Mouse (Mus musculus) intestine, embryonic 15.5 days (tissue): Measurements from ENCODE around the gene Sirt4. TPM values are rescaled to one million over a fixed set of nuclear protein-coding genes. Genes with fewer than 3 reads are reported as not detected.
"Not testable (repeated sequence)": the region's sequence is repeated elsewhere in the genome, so short reads cannot be mapped to it uniquely, and the experiment has no call there.

Experiments used
- ATAC-seq: fragments of 200-750 bp; cut with Nextera tagmentation; 2 replicates; pipeline ENCODE4 v1.8.0; 2017; ENCODE audit warnings: moderate TSS enrichment, moderate library complexity
- H3K27ac ChIP-seq: fragments of 300-500 bp; sonication (generic); 2 replicates; pipeline ENCODE4 v1.5.1; 2015; ENCODE audit warnings: mild to moderate bottlenecking, inconsistent platforms
- H3K27me3 ChIP-seq: fragments of 300-500 bp; sonication (generic); replicated peaks from 2 replicates; pipeline ENCODE4 v1.6.1; 2015; ENCODE audit warnings: inconsistent platforms
- H3K36me3 ChIP-seq: fragments of 300-500 bp; sonication (generic); 2 replicates; pipeline ENCODE4 v1.6.1; 2015; ENCODE audit warnings: inconsistent platforms
- H3K4me1 ChIP-seq: fragments of 300-500 bp; sonication (generic); replicated peaks from 2 replicates; pipeline ENCODE4 v1.6.1; 2015; ENCODE audit warnings: inconsistent platforms
- H3K4me2 ChIP-seq: fragments of 300-500 bp; sonication (generic); replicated peaks from 2 replicates; pipeline ENCODE4 v1.6.1; 2015; ENCODE audit warnings: mild to moderate bottlenecking, inconsistent platforms
- H3K4me3 ChIP-seq: fragments of 300-500 bp; sonication (generic); replicated peaks from 2 replicates; pipeline ENCODE4 v1.5.1; 2015; ENCODE audit warnings: inconsistent platforms
- H3K9ac ChIP-seq: fragments of 300-500 bp; sonication (generic); 2 replicates; pipeline ENCODE4 v1.6.1; 2015; ENCODE audit warnings: inconsistent platforms
- H3K9me3 ChIP-seq: fragments of 300-500 bp; sonication (generic); 2 replicates; pipeline ENCODE4 v1.6.1; 2016; ENCODE audit warnings: inconsistent platforms
- WGBS: fragments of 180-500 bp; shearing (Covaris S2); methylation state at CpG from one replicate; pipeline ENCODE4 v1.1.7; 2015; 5-methylcytosine and 5-hydroxymethylcytosine counted together
- polyA plus RNA-seq: library from polyadenylated mRNA; unstranded; fragments of >200 nt; fragmentation: Nextera tagmentation; extraction: Ambion mirVana; gene quantifications from 2 replicates; pipeline ENCODE4 v1.2.1, GENCODE M21; 2015

Sirt4 gene
- polyA plus RNA-seq, 1 experiment from 2014 or later, result 19.8 TPM

- Histone ChIP-seq H3K9me3 (no peaks in the 10 kb centered on the region), H3K36me3 (no peaks in the 10 kb centered on the region), H3K9ac (no peak overlapping the region), H3K4me2 (no peak overlapping the region), H3K4me1 (peaks cover 5% of the 10 kb centered on the region; the same call in 1 of the 2 replicates), H3K4me3 (no peak overlapping the region), H3K27ac (no peak overlapping the region), H3K27me3 (no peaks in the 10 kb centered on the region)
- WGBS, result 56% methylated on average over 9 of the region's 9 CpGs
- ATAC-seq, result no peak
These were observed 14.0 kb upstream of the Sirt4 start for GRCm38 (mm10) chr5:115498307-115499240.

- Histone ChIP-seq H3K9ac (no peak overlapping the region), H3K27me3 (no peaks in the 10 kb centered on the region), H3K36me3 (no peaks in the 10 kb centered on the region), H3K27ac (no peak overlapping the region), H3K4me3 (no peak overlapping the region), H3K9me3 (no peaks in the 10 kb centered on the region), H3K4me1 (peaks cover 11% of the 10 kb centered on the region), H3K4me2 (no peak overlapping the region)
- no peak for ATAC-seq
- WGBS, result 72% methylated on average over 7 of the region's 7 CpGs
These were observed 12.5 kb upstream of the Sirt4 start for GRCm38 (mm10) chr5:115497033-115497432.

GRCm38 (mm10) chr5:115495618-115496017 lies 11.1 kb upstream of the Sirt4 start:
- H3K27me3 ChIP-seq, H3K9me3 ChIP-seq, H3K9ac ChIP-seq, H3K36me3 ChIP-seq, ATAC-seq, H3K27ac ChIP-seq, H3K4me2 ChIP-seq, H3K4me3 ChIP-seq: not testable (repeated sequence)
- 80% methylated on average over 3 of the region's 3 CpGs for WGBS
- peaks cover 23% of the 10 kb centered on the region for H3K4me1 ChIP-seq

GRCm38 (mm10) chr5:115493441-115493840 lies 8.9 kb upstream of the Sirt4 start:
- H3K4me2 ChIP-seq, result no peak overlapping the region
- peak overlapping the region; percentile 61 for H3K27ac ChIP-seq
- 37% methylated on average over 5 of the region's 5 CpGs for WGBS
- no peak overlapping the region for H3K4me3 ChIP-seq
- no peaks in the 10 kb centered on the region for H3K27me3 ChIP-seq
- H3K4me1 ChIP-seq, result peaks cover 27% of the 10 kb centered on the region
- no peak overlapping the region for H3K9ac ChIP-seq
- H3K36me3 ChIP-seq, result no peaks in the 10 kb centered on the region
- H3K9me3 ChIP-seq, result no peaks in the 10 kb centered on the region
- no peak for ATAC-seq

- WGBS, result 51% methylated on average over 6 of the region's 6 CpGs
- Histone ChIP-seq H3K9me3 (no peaks in the 10 kb centered on the region), H3K4me1 (peaks cover 27% of the 10 kb centered on the region), H3K9ac (no peak overlapping the region), H3K27ac (peak overlapping the region; percentile 61; the same call in 1 of the 2 replicates), H3K4me2 (no peak overlapping the region), H3K36me3 (no peaks in the 10 kb centered on the region), H3K27me3 (no peaks in the 10 kb centered on the region), H3K4me3 (no peak overlapping the region)
- ATAC-seq, result no peak
These were observed 8.3 kb upstream of the Sirt4 start for GRCm38 (mm10) chr5:115492711-115493335.

GRCm38 (mm10) chr5:115491771-115492322 lies 7.3 kb upstream of the Sirt4 start:
- ATAC-seq, result peak; percentile 15
- peak overlapping the region; percentile 22 for H3K4me3 ChIP-seq
- peak overlapping the region; percentile 70 for H3K27ac ChIP-seq
- no peaks in the 10 kb centered on the region for H3K36me3 ChIP-seq
- WGBS, result 2% methylated on average over 28 of the region's 28 CpGs
- H3K27me3 ChIP-seq, result no peaks in the 10 kb centered on the region
- peak overlapping the region; percentile 38; the same call in 1 of the 2 replicates for H3K9ac ChIP-seq
- no peaks in the 10 kb centered on the region for H3K9me3 ChIP-seq
- H3K4me2 ChIP-seq, result peak overlapping the region; percentile 73
- peaks cover 27% of the 10 kb centered on the region for H3K4me1 ChIP-seq

GRCm38 (mm10) chr5:115491076-115491475 lies 6.6 kb upstream of the Sirt4 start:
- no peaks in the 10 kb centered on the region for H3K27me3 ChIP-seq
- H3K4me3 ChIP-seq, result no peak overlapping the region
- peaks cover 27% of the 10 kb centered on the region for H3K4me1 ChIP-seq
- 0 out of 2 replicates have a peak overlapping the region, but pooled peaks have one; percentile 64 for H3K27ac ChIP-seq
- peak overlapping the region; percentile 73 for H3K4me2 ChIP-seq
- H3K9me3 ChIP-seq, result no peaks in the 10 kb centered on the region
- 26% methylated on average over 5 of the region's 5 CpGs for WGBS
- no peak for ATAC-seq
- H3K9ac ChIP-seq, result no peak overlapping the region
- H3K36me3 ChIP-seq, result no peaks in the 10 kb centered on the region

GRCm38 (mm10) chr5:115490638-115491000 lies 6.1 kb upstream of the Sirt4 start:
- H3K36me3 ChIP-seq, result no peaks in the 10 kb centered on the region
- no peaks in the 10 kb centered on the region for H3K9me3 ChIP-seq
- peak overlapping the region; percentile 73 for H3K4me2 ChIP-seq
- H3K9ac ChIP-seq, result no peak overlapping the region
- peaks cover 27% of the 10 kb centered on the region for H3K4me1 ChIP-seq
- H3K27me3 ChIP-seq, result no peaks in the 10 kb centered on the region
- WGBS, result 11% methylated on average over 8 of the region's 8 CpGs
- H3K27ac ChIP-seq, result peak overlapping the region; percentile 64
- H3K4me3 ChIP-seq, result no peak overlapping the region
- ATAC-seq, result no peak

- H3K36me3 ChIP-seq, result no peaks in the 10 kb centered on the region
- no peaks in the 10 kb centered on the region for H3K27me3 ChIP-seq
- under 1% methylated on average over 50 of the region's 50 CpGs for WGBS
- H3K9me3 ChIP-seq, result no peaks in the 10 kb centered on the region
- H3K27ac ChIP-seq, result peak overlapping the region; percentile 100
- peak overlapping the region; percentile 73 for H3K4me2 ChIP-seq
- peaks cover 27% of the 10 kb centered on the region for H3K4me1 ChIP-seq
- H3K4me3 ChIP-seq, result peak overlapping the region; percentile 31
- H3K9ac ChIP-seq, result peak overlapping the region; percentile 61
- peak; percentile 83 for ATAC-seq
These were observed 5.4 kb upstream of the Sirt4 start for GRCm38 (mm10) chr5:115489699-115490637.

GRCm38 (mm10) chr5:115488841-115489698 lies 4.5 kb upstream of the Sirt4 start:
- Histone ChIP-seq H3K27me3 (no peaks in the 10 kb centered on the region), H3K4me1 (peaks cover 27% of the 10 kb centered on the region), H3K36me3 (no peaks in the 10 kb centered on the region), H3K4me2 (peak overlapping the region; percentile 66), H3K27ac (peak overlapping the region; percentile 100), H3K4me3 (peak overlapping the region; percentile 27), H3K9me3 (no peaks in the 10 kb centered on the region), H3K9ac (peak overlapping the region; percentile 61)
- ATAC-seq, result peak; percentile 78
- WGBS, result under 1% methylated on average over 39 of the region's 39 CpGs
